Mouse (Mus musculus): ENCODE data around the gene Nfix. TPM values are rescaled to one million over a fixed set of nuclear protein-coding genes. Genes with fewer than 3 reads are reported as not detected.

Gene Nfix
- polyA plus RNA-seq, 1 experiment from 2014 or later, result 14.8 TPM

- H3K4me2 ChIP-seq (replicated peaks), result peak overlapping the region; percentile 58
- no peak overlapping the region for H3K9ac ChIP-seq
- peak; percentile 63 for ATAC-seq
- H3K36me3 ChIP-seq, result no peaks in the 10 kb centered on the region
- H3K9me3 ChIP-seq, result no peaks in the 10 kb centered on the region
- H3K27ac ChIP-seq, result peak overlapping the region; percentile 40
- peak overlapping the region; percentile 28 for H3K4me3 ChIP-seq (replicated peaks)
- H3K27me3 ChIP-seq (replicated peaks), result peaks cover 71% of the 10 kb centered on the region
- WGBS, result 15% methylated on average over 22 of the region's 22 CpGs
- peaks cover 44% of the 10 kb centered on the region for H3K4me1 ChIP-seq (replicated peaks)
Measured at GRCm38 (mm10) chr8:84707267-84707883, 92.8 kb downstream of the Nfix start.

GRCm38 (mm10) chr8:84706610-84707266, 93.4 kb downstream of the Nfix start:
- H3K4me1 ChIP-seq (replicated peaks), result peaks cover 40% of the 10 kb centered on the region
- WGBS, result 10% methylated on average over 45 of the region's 45 CpGs
- H3K9me3 ChIP-seq, result no peaks in the 10 kb centered on the region
- peak overlapping the region; percentile 58 for H3K4me2 ChIP-seq (replicated peaks)
- peak overlapping the region; percentile 10; the same call in 1 of the 2 replicates for H3K27ac ChIP-seq
- peak overlapping the region; percentile 28 for H3K4me3 ChIP-seq (replicated peaks)
- H3K27me3 ChIP-seq (replicated peaks), result peaks cover 77% of the 10 kb centered on the region
- H3K9ac ChIP-seq, result peak overlapping the region; percentile 32; the same call in 1 of the 2 replicates
- 0 out of 2 replicates have a peak, but pooled peaks have one; percentile 6 for ATAC-seq
- no peaks in the 10 kb centered on the region for H3K36me3 ChIP-seq

- H3K4me2 ChIP-seq (replicated peaks), result peak overlapping the region; percentile 54
- peaks cover 78% of the 10 kb centered on the region for H3K27me3 ChIP-seq (replicated peaks)
- H3K9me3 ChIP-seq, result no peaks in the 10 kb centered on the region
- no peak overlapping the region for H3K27ac ChIP-seq
- peaks cover 42% of the 10 kb centered on the region for H3K4me1 ChIP-seq (replicated peaks)
- H3K36me3 ChIP-seq, result no peaks in the 10 kb centered on the region
- ATAC-seq, result no peak
- H3K4me3 ChIP-seq (replicated peaks), result no peak overlapping the region
- no peak overlapping the region for H3K9ac ChIP-seq
- WGBS, result 13% methylated on average over 12 of the region's 12 CpGs
Measured at GRCm38 (mm10) chr8:84705960-84706359, 94.2 kb downstream of the Nfix start.

GRCm38 (mm10) chr8:84704867-84705831, 95.0 kb downstream of the Nfix start:
- ATAC-seq, result no peak
- 5% methylated on average over 61 of the region's 61 CpGs for WGBS
- Histone ChIP-seq H3K27me3 (replicated peaks) (peaks cover 76% of the 10 kb centered on the region), H3K4me1 (replicated peaks) (peaks cover 42% of the 10 kb centered on the region), H3K36me3 (no peaks in the 10 kb centered on the region), H3K4me3 (replicated peaks) (peak overlapping the region; percentile 15), H3K9me3 (no peaks in the 10 kb centered on the region), H3K27ac (no peak overlapping the region), H3K4me2 (replicated peaks) (peak overlapping the region; percentile 54), H3K9ac (peak overlapping the region; percentile 5; the same call in 1 of the 2 replicates)

- Histone ChIP-seq H3K27me3 (replicated peaks) (peaks cover 76% of the 10 kb centered on the region), H3K9ac (no peak overlapping the region), H3K27ac (no peak overlapping the region)
Measured at GRCm38 (mm10) chr8:84704356-84704755, 95.8 kb downstream of the Nfix start.

GRCm38 (mm10) chr8:84703466-84704249, 96.5 kb downstream of the Nfix start:
- 0 out of 2 replicates have a peak, but pooled peaks cover 5% of the 10 kb centered on the region for H3K36me3 ChIP-seq
- H3K27ac ChIP-seq, result no peak overlapping the region
- no peak overlapping the region for H3K9ac ChIP-seq
- H3K4me3 ChIP-seq (replicated peaks), result peak overlapping the region; percentile 13
- H3K9me3 ChIP-seq, result no peaks in the 10 kb centered on the region
- peaks cover 71% of the 10 kb centered on the region for H3K27me3 ChIP-seq (replicated peaks)
- H3K4me2 ChIP-seq (replicated peaks), result peak overlapping the region; percentile 54
- peaks cover 41% of the 10 kb centered on the region for H3K4me1 ChIP-seq (replicated peaks)
- ATAC-seq, result 0 out of 2 replicates have a peak, but pooled peaks have one; percentile 3
- WGBS, result 14% methylated on average over 38 of the region's 38 CpGs

More at GRCm38 (mm10) chr8:84704356-84704755, 95.8 kb downstream of the Nfix start:
- Histone ChIP-seq H3K9me3 (no peaks in the 10 kb centered on the region), H3K4me3 (replicated peaks) (peak overlapping the region; percentile 13), H3K36me3 (0 out of 2 replicates have a peak, but pooled peaks cover 1% of the 10 kb centered on the region), H3K4me2 (replicated peaks) (peak overlapping the region; percentile 54), H3K4me1 (replicated peaks) (peaks cover 42% of the 10 kb centered on the region)
- peak; percentile 50 for ATAC-seq
- WGBS, result 4% methylated on average over 16 of the region's 16 CpGs

GRCm38 (mm10) chr8:84702963-84703465, 97.1 kb downstream of the Nfix start:
- Histone ChIP-seq H3K4me1 (replicated peaks) (peaks cover 38% of the 10 kb centered on the region), H3K9me3 (no peaks in the 10 kb centered on the region), H3K4me3 (replicated peaks) (0 out of 2 replicates have a peak overlapping the region, but pooled peaks have one; percentile 21), H3K27me3 (replicated peaks) (peaks cover 66% of the 10 kb centered on the region), H3K9ac (no peak overlapping the region), H3K4me2 (replicated peaks) (peak overlapping the region; percentile 54), H3K36me3 (0 out of 2 replicates have a peak, but pooled peaks cover 11% of the 10 kb centered on the region), H3K27ac (no peak overlapping the region)
- no peak for ATAC-seq
- 85% methylated on average over 6 of the region's 6 CpGs for WGBS

GRCm38 (mm10) chr8:84702561-84702960, 97.6 kb downstream of the Nfix start:
- Histone ChIP-seq H3K36me3 (peaks cover 14% of the 10 kb centered on the region; the same call in 1 of the 2 replicates), H3K4me1 (replicated peaks) (peaks cover 33% of the 10 kb centered on the region), H3K27ac (no peak overlapping the region), H3K4me2 (replicated peaks) (peak overlapping the region; percentile 31), H3K9ac (no peak overlapping the region), H3K9me3 (no peaks in the 10 kb centered on the region), H3K4me3 (replicated peaks) (peak overlapping the region; percentile 21; the same call in 1 of the 2 replicates), H3K27me3 (replicated peaks) (peaks cover 61% of the 10 kb centered on the region)
- ATAC-seq, result no peak
- 75% methylated on average over 9 of the region's 9 CpGs for WGBS

- peak within 1 kb of the TSS; percentile 51; the same call in 1 of the 2 replicates for H3K27ac ChIP-seq
- peaks cover 27% of the 10 kb centered on the region; the same call in 1 of the 2 replicates for H3K36me3 ChIP-seq
- H3K4me1 ChIP-seq (replicated peaks), result peaks cover 21% of the 10 kb centered on the region
- H3K4me3 ChIP-seq (replicated peaks), result peak within 1 kb of the TSS; percentile 21
- H3K9ac ChIP-seq, result no peak within 1 kb of the TSS
- ATAC-seq, result peak; percentile 67
- H3K27me3 ChIP-seq (replicated peaks), result peaks cover 49% of the 10 kb centered on the region
- H3K9me3 ChIP-seq, result no peaks in the 10 kb centered on the region
- 9% methylated on average over 34 of the region's 34 CpGs for WGBS
- H3K4me2 ChIP-seq (replicated peaks), result peak within 1 kb of the TSS; percentile 31
Measured at GRCm38 (mm10) chr8:84700941-84701911, 98.9 kb downstream of the Nfix start, which contains the start of gene Lyl1. Gene Lyl1 (plus strand): TSS chr8:84701457.

GRCm38 (mm10) chr8:84700526-84700925, 99.6 kb downstream of the Nfix start:
- H3K36me3 ChIP-seq, result peaks cover 29% of the 10 kb centered on the region; the same call in 1 of the 2 replicates
- no peaks in the 10 kb centered on the region for H3K9me3 ChIP-seq
- no peak overlapping the region for H3K27ac ChIP-seq
- peaks cover 19% of the 10 kb centered on the region for H3K4me1 ChIP-seq (replicated peaks)
- WGBS, result 82% methylated on average over 5 of the region's 5 CpGs
- no peak overlapping the region for H3K9ac ChIP-seq
- peaks cover 46% of the 10 kb centered on the region for H3K27me3 ChIP-seq (replicated peaks)
- H3K4me2 ChIP-seq (replicated peaks), result no peak overlapping the region
- H3K4me3 ChIP-seq (replicated peaks), result no peak overlapping the region
- ATAC-seq, result no peak
